Mouse (Mus musculus): ENCODE data around the gene Tspyl3. TPM values are rescaled to one million over a fixed set of nuclear protein-coding genes. Genes with fewer than 3 reads are reported as not detected.
A peak's percentile ranks its signal among the peaks of the same experiment; 100 is the strongest.
"Not testable (repeated sequence)": the region's sequence is repeated elsewhere in the genome, so short reads cannot be mapped to it uniquely, and the experiment has no call there.

The Tspyl3 gene
- polyA plus RNA-seq (2015; fragmentation: Nextera tagmentation; extraction: Ambion mirVana) = 3.5 and 3.6 TPM in 2 replicates

DNA sequence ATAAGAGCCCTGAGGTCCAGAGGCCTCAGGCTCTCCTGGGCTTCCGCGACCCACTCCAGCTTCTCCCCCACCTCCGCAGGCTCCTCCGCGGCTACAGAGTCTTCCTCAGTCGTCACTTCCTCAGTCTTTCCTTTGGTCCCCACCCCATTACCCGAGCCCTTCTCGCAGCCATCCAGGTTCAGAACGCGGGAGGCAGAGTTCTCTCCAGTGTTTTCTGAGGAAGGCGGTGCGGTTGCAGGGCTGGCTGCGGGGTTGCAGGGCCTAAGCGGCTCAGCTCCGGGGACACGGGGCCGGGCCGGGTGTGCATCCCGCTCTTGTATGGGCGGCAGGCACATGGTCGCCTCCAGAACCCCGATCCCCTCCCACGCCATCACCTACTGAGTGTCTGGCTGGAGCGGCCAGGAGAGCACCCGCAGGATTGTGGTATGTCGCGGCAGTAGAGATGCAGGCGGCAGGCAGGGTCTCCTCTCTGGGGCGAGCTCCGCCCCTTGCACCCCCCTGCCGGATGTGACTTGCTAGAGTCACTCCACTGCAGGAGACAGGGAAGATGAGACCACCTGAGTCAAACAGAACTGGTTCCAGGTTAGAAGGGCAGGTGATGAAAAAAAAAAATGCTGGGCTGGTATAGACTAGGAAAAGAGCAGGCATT, at the start of gene Tspyl3:
Tspyl3 (minus strand) TSS at position 496 of the 649 bp plus-strand sequence.
- peak; percentile 6; the same call in 1 of the 2 replicates for ATAC-seq
- Histone ChIP-seq H3K27ac (ENCODE audit: low read depth, low read length) (peak within 1 kb of the TSS; percentile 62), H3K4me2 (replicated peaks; ENCODE audit: low read depth) (peak within 1 kb of the TSS; percentile 69), H3K4me1 (replicated peaks; ENCODE audit: control insufficient read depth, insufficient read depth, low read length) (no peaks in the 10 kb centered on the region), H3K9ac (ENCODE audit: low read depth, low read length) (peak within 1 kb of the TSS; percentile 59), H3K4me3 (ENCODE audit: low read depth, low read length) (peak within 1 kb of the TSS; percentile 49), H3K36me3 (ENCODE audit: control insufficient read depth, insufficient read depth) (peaks cover 22% of the 10 kb centered on the region), H3K9me3 (ENCODE audit: control insufficient read depth) (no peaks in the 10 kb centered on the region), H3K27me3 (replicated peaks; ENCODE audit: control insufficient read depth, insufficient read depth, low read length) (no peaks in the 10 kb centered on the region)
- TF ChIP-seq CTCF (IDR thresholded peaks at IDR 0.05; ENCODE audit: low read depth) = no peak; the same call in none of the 2 replicates
- WGBS = 7% methylated on average over 31 of the region's 31 CpGs

DNA sequence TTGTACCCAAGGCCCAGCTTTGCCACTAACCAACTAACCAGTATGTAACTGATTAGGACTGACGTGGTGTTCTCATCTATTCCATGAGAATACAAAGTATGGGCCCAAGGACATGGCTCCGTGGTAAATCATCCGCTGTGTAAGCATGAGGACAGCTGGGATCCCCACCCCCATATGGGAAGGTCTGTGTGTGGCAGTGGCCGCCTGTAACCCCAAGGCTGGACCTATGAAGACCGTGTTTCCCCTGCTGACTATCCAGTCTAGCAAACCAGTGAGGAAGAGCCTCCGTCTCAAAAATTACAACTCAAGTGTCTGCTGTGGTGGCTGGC, 49.6 kb upstream of the Tspyl3 start:
- Histone ChIP-seq H3K4me2 (replicated peaks; ENCODE audit: low read depth) (no peak overlapping the region), H3K36me3 (ENCODE audit: control insufficient read depth, insufficient read depth) (no peaks in the 10 kb centered on the region), H3K9me3 (ENCODE audit: control insufficient read depth) (no peaks in the 10 kb centered on the region), H3K4me3 (ENCODE audit: low read depth, low read length) (no peak overlapping the region), H3K27ac (ENCODE audit: low read depth, low read length) (no peak overlapping the region), H3K4me1 (replicated peaks; ENCODE audit: control insufficient read depth, insufficient read depth, low read length) (no peaks in the 10 kb centered on the region), H3K27me3 (replicated peaks; ENCODE audit: control insufficient read depth, insufficient read depth, low read length) (no peaks in the 10 kb centered on the region), H3K9ac (ENCODE audit: low read depth, low read length) (no peak overlapping the region)
- no peak for TF ChIP-seq CTCF (IDR thresholded peaks at IDR 0.05; ENCODE audit: low read depth)
- WGBS = 66% methylated on average over 6 of the region's 6 CpGs
- ATAC-seq = no peak

DNA sequence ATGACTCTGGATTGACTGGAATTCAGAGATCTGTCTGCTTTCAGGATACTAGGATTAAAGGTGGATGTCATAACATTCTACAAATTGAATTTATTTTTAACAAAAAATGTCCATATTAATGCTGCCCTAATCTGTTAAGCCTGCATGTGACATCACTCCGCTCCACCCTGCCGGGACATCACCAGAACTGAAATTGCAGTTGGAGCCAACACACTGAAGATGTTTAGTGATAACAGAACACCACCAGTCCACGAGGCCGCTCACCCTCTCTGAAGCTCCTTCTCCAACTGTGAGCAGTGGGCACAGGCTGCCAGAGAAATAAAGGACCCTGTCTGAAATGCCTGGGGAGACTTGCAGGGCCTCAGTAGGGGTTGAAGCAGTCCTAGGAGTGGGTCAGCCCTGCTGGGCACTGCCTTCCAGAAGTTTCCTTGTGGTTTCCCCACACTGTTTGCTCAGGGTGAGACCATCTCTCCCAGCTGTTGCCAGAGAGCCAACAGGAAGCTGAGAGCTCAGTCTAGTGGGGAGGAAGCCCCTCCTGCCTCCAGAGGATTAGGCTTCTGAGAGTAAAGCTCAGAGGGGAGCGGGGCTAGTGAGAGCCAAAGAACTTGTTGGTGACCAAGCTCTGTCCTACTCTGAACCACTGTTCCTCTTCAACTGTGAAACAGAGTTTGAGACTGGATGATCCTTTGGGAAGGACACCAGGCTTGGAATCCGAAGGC, 49.1 kb upstream of the Tspyl3 start:
- H3K9ac ChIP-seq (ENCODE audit: low read depth, low read length); H3K4me2 ChIP-seq (replicated peaks; ENCODE audit: low read depth); H3K4me1 ChIP-seq (replicated peaks; ENCODE audit: control insufficient read depth, insufficient read depth, low read length); H3K36me3 ChIP-seq (ENCODE audit: control insufficient read depth, insufficient read depth); ATAC-seq; H3K9me3 ChIP-seq (ENCODE audit: control insufficient read depth); H3K27ac ChIP-seq (ENCODE audit: low read depth, low read length); H3K4me3 ChIP-seq (ENCODE audit: low read depth, low read length); H3K27me3 ChIP-seq (replicated peaks; ENCODE audit: control insufficient read depth, insufficient read depth, low read length): not testable (repeated sequence)
- 70% methylated on average over 6 of the region's 6 CpGs for WGBS

DNA sequence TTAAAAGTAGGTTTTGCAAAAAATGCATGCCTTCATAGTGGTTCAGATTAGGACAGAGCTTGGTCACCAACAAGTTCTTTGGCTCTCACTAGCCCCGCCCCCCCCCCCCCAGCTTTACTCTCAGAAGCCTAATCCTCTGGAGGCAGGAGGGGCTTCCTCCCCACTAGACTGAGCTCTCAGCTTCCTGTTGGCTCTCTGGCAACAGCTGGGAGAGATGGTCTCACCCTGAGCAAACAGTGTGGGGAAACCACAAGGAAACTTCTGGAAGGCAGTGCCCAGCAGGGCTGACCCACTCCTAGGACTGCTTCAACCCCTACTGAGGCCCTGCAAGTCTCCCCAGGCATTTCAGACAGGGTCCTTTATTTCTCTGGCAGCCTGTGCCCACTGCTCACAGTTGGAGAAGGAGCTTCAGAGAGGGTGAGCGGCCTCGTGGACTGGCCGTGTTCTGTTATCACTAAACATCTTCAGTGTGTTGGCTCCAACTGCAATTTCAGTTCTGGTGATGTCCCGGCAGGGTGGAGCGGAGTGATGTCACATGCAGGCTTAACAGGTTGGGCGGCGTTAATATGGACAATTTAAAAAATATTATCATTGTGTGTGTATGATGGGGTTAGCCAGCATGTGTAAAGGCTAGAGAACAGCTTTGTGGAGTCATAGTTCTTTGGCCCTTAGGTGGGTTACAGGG, 45.1 kb upstream of the Tspyl3 start:
- ATAC-seq = peak; percentile 32
- WGBS = 34% methylated on average over 8 of the region's 8 CpGs

DNA sequence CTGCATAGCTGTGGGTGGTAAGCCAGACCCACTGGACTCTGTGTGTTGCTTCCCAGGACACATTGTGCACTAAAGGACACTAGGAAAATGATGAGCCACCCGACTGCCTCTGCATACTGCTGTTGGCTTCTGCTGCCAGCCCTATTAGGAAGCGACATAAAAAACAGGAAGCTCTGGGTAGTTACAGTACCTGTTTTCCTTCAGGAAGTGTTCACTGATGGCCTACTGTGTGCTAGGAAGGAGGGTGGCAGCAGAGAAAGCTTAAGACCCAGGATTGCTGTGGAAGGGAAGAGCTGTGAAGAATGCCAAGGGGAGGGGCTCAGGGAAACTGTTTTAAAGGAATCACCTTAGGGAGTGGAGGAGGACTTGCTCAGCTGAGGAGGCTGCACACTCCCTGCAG, 42.1 kb upstream of the Tspyl3 start:
- no peak overlapping the region for H3K27ac ChIP-seq (ENCODE audit: low read depth, low read length)
- no peak overlapping the region for H3K4me2 ChIP-seq (replicated peaks; ENCODE audit: low read depth)
- no peaks in the 10 kb centered on the region for H3K9me3 ChIP-seq (ENCODE audit: control insufficient read depth)
- H3K4me1 ChIP-seq (replicated peaks; ENCODE audit: control insufficient read depth, insufficient read depth, low read length) = no peaks in the 10 kb centered on the region
- no peak overlapping the region for H3K4me3 ChIP-seq (ENCODE audit: low read depth, low read length)
- ATAC-seq = no peak
- no peaks in the 10 kb centered on the region for H3K27me3 ChIP-seq (replicated peaks; ENCODE audit: control insufficient read depth, insufficient read depth, low read length)
- H3K9ac ChIP-seq (ENCODE audit: low read depth, low read length) = no peak overlapping the region
- H3K36me3 ChIP-seq (ENCODE audit: control insufficient read depth, insufficient read depth) = peaks cover 56% of the 10 kb centered on the region
- no peak for TF ChIP-seq CTCF (IDR thresholded peaks at IDR 0.05; ENCODE audit: low read depth)
- 86% methylated on average over 2 of the region's 2 CpGs for WGBS

More for the DNA sequence above, 45.1 kb upstream of the Tspyl3 start:
- H3K9ac ChIP-seq (ENCODE audit: low read depth, low read length); H3K9me3 ChIP-seq (ENCODE audit: control insufficient read depth); H3K4me3 ChIP-seq (ENCODE audit: low read depth, low read length); H3K4me1 ChIP-seq (replicated peaks; ENCODE audit: control insufficient read depth, insufficient read depth, low read length); H3K4me2 ChIP-seq (replicated peaks; ENCODE audit: low read depth); H3K27ac ChIP-seq (ENCODE audit: low read depth, low read length); H3K27me3 ChIP-seq (replicated peaks; ENCODE audit: control insufficient read depth, insufficient read depth, low read length): not testable (repeated sequence)
- peaks cover 27% of the 10 kb centered on the region for H3K36me3 ChIP-seq (ENCODE audit: control insufficient read depth, insufficient read depth)

DNA sequence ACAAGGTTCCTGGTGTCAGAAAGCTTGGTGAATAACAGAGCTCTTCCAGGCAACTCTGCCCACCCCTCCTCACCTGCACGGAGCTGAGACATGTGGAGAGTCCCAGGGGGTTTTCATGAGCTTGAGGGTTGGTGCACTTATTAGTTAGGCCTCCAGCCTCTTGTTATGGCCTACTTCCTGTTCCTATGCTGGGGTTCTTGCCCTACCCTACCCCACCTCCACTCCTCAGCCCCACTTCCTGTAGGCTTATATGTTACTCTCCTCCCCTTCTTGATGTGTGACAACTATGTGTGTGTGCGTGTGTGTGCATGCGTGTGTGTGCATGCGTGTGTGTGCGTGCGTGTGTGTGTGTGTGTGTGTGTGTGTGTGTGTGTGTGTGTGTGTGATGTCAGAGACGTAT, 37.8 kb upstream of the Tspyl3 start:
- Histone ChIP-seq H3K9ac (ENCODE audit: low read depth, low read length) (no peak overlapping the region), H3K4me2 (replicated peaks; ENCODE audit: low read depth) (no peak overlapping the region), H3K4me3 (ENCODE audit: low read depth, low read length) (no peak overlapping the region), H3K9me3 (ENCODE audit: control insufficient read depth) (no peaks in the 10 kb centered on the region), H3K27me3 (replicated peaks; ENCODE audit: control insufficient read depth, insufficient read depth, low read length) (no peaks in the 10 kb centered on the region), H3K4me1 (replicated peaks; ENCODE audit: control insufficient read depth, insufficient read depth, low read length) (peaks cover under 1% of the 10 kb centered on the region; the same call in 1 of the 2 replicates), H3K36me3 (ENCODE audit: control insufficient read depth, insufficient read depth) (peaks cover 75% of the 10 kb centered on the region), H3K27ac (ENCODE audit: low read depth, low read length) (no peak overlapping the region)
- 84% methylated on average over 7 of the region's 7 CpGs for WGBS
- TF ChIP-seq CTCF (IDR thresholded peaks at IDR 0.05; ENCODE audit: low read depth) = no peak
- no peak for ATAC-seq
